Mouse (Mus musculus) lung, postnatal 0 days (tissue): ENCODE measurements around the gene Kif5c. TPM values are rescaled to one million over a fixed set of nuclear protein-coding genes. Genes with fewer than 3 reads are reported as not detected.

Experiments
- ATAC-seq: fragments of 200-750 bp; cut with Nextera tagmentation; 2 replicates; pipeline ENCODE4 v1.8.0; 2017; ENCODE audit warnings: moderate library complexity
- DNase-seq: peaks from one replicate; pipeline ENCODE4 v3.0.0-alpha.2; 2016; ENCODE audit warnings: low spot score
- H3K27ac ChIP-seq: fragments of 300-500 bp; sonication (generic); 2 replicates; pipeline ENCODE4 v1.5.1; 2014; ENCODE audit warnings: antibody characterized with exemption, mild to moderate bottlenecking, low read length, mixed read lengths
- H3K27me3 ChIP-seq: fragments of 300-500 bp; sonication (generic); replicated peaks from 2 replicates; pipeline ENCODE4 v1.6.1; 2014; ENCODE audit warnings: low read length, mixed read lengths; ENCODE audit not compliant: insufficient read depth
- H3K36me3 ChIP-seq: fragments of 300-500 bp; sonication (generic); 2 replicates; pipeline ENCODE4 v1.6.1; 2014; ENCODE audit warnings: low read length, mixed read lengths; ENCODE audit not compliant: insufficient read depth
- H3K4me1 ChIP-seq: fragments of 300-500 bp; sonication (generic); 2 replicates; pipeline ENCODE4 v1.6.1; 2014; ENCODE audit warnings: antibody characterized with exemption, low read depth, low read length, mixed read lengths; ENCODE audit not compliant: insufficient read depth
- H3K4me2 ChIP-seq: fragments of 300-500 bp; sonication (generic); replicated peaks from 2 replicates; pipeline ENCODE4 v1.6.1; 2014; ENCODE audit warnings: low read depth, mild to moderate bottlenecking, low read length, moderate library complexity, mixed read lengths
- H3K4me3 ChIP-seq: fragments of 300-500 bp; sonication (generic); 2 replicates; pipeline ENCODE4 v1.5.1; 2014; ENCODE audit warnings: low read depth, low read length
- H3K9ac ChIP-seq: fragments of 300-500 bp; sonication (generic); replicated peaks from 2 replicates; pipeline ENCODE4 v1.6.1; 2014; ENCODE audit warnings: low read depth, mild to moderate bottlenecking
- H3K9me3 ChIP-seq: fragments of 300-500 bp; sonication (generic); 2 replicates; pipeline ENCODE4 v1.6.1; 2016; ENCODE audit warnings: low read length, mixed read lengths
- CTCF ChIP-seq: IDR thresholded peaks from 2 replicates; pipeline ENCODE4 v1.5.1; 2016; ENCODE audit warnings: antibody characterized with exemption, mild to moderate bottlenecking
- EP300 ChIP-seq: IDR thresholded peaks from 2 replicates; pipeline ENCODE4 v1.6.1; 2016; ENCODE audit warnings: antibody characterized with exemption, mild to moderate bottlenecking, control low read depth
- WGBS: fragments of 180-500 bp; shearing (Covaris S2); extraction: QIAGEN DNeasy Blood & Tissue Kit; methylation state at CpG from one replicate; pipeline ENCODE4 v1.1.7; 2014; 5-methylcytosine and 5-hydroxymethylcytosine counted together
- polyA plus RNA-seq: library from polyadenylated mRNA; unstranded; fragments of >200 nt; fragmentation: Nextera tagmentation; extraction: Ambion mirVana; gene quantifications from 2 replicates; pipeline ENCODE4 v1.2.1, GENCODE M21; 2015

Kif5c gene
- polyA plus RNA-seq, 1 experiment from 2014 or later, result 0.17 TPM

DNA sequence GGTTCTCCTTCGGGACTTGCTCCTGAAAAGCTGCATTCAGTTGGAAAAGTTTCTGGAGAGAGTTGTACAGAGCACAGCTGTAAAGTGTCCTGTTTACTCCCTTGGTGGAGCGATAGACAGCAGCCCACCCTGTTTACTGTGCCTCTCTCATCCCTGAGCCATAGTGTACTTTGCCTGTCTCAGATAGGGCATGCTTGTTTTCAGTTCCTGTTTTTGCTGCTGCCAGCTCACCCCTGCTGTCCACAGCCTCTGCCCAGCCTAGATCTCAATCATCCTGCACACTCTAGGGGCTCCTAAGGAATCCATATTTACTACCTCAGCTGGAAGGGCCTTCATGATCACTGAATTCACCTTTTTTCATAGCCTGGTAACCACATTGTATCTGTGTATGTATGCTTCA, 65.7 kb downstream of the Kif5c start:
- H3K27me3 ChIP-seq, result no peaks in the 10 kb centered on the region
- DNase-seq (no peak), ATAC-seq (no peak)
- H3K9ac ChIP-seq, result no peak overlapping the region
- no peak overlapping the region for H3K4me3 ChIP-seq
- no peaks in the 10 kb centered on the region for H3K36me3 ChIP-seq
- H3K9me3 ChIP-seq, result no peaks in the 10 kb centered on the region
- WGBS, result 83% methylated on average over 2 of the region's 2 CpGs
- TF ChIP-seq EP300 (no peak), CTCF (no peak)
- H3K27ac ChIP-seq, result no peak overlapping the region
- H3K4me2 ChIP-seq, result no peak overlapping the region
- no peaks in the 10 kb centered on the region for H3K4me1 ChIP-seq

GRCm38 (mm10) chr2:49690421-49690826, 71.3 kb downstream of the Kif5c start:
- H3K9me3 ChIP-seq, result no peaks in the 10 kb centered on the region
- no peak overlapping the region for H3K27ac ChIP-seq
- H3K36me3 ChIP-seq, result no peaks in the 10 kb centered on the region
- no peak for TF ChIP-seq CTCF
- DNase-seq (no peak), ATAC-seq (no peak)
- H3K4me3 ChIP-seq, result no peak overlapping the region
- H3K4me1 ChIP-seq, result no peaks in the 10 kb centered on the region
- 81% methylated on average over 9 of the region's 9 CpGs for WGBS
- H3K4me2 ChIP-seq, result no peak overlapping the region
- H3K9ac ChIP-seq, result no peak overlapping the region
- no peaks in the 10 kb centered on the region for H3K27me3 ChIP-seq

DNA sequence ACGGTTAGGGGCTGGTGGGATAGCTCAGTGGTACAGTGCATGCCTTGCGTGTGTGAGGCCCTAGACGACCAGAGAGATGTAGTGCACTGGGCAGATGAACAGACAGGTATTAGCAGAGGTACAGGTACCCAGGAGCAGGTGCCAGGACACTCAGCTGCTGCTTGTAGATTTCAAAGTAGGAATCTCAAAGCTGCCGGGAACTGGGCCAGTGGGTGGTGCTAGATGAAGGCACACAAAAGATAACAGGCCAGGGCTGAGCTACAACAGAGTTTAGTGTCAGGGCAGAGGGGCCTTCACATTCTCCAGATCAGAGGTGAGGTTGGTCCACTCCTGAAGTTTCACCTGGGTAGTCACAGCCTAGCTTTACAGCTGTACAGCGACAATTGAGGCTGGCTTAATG, 72.3 kb downstream of the Kif5c start:
- H3K4me3 ChIP-seq, result no peak overlapping the region
- ATAC-seq (no peak), DNase-seq (no peak)
- TF ChIP-seq EP300 (no peak), CTCF (no peak)
- no peaks in the 10 kb centered on the region for H3K27me3 ChIP-seq
- H3K27ac ChIP-seq, result no peak overlapping the region
- H3K9ac ChIP-seq, result no peak overlapping the region
- no peaks in the 10 kb centered on the region for H3K36me3 ChIP-seq
- H3K9me3 ChIP-seq, result no peaks in the 10 kb centered on the region
- 72% methylated on average over 5 of the region's 5 CpGs for WGBS
- H3K4me1 ChIP-seq, result no peaks in the 10 kb centered on the region
- H3K4me2 ChIP-seq, result no peak overlapping the region

- 55% methylated on average over 10 of the region's 10 CpGs for WGBS
- H3K27ac ChIP-seq, result no peak overlapping the region
- no peaks in the 10 kb centered on the region for H3K9me3 ChIP-seq
- H3K27me3 ChIP-seq, result no peaks in the 10 kb centered on the region
- no peak for ATAC-seq
- DNase-seq, result no peak
- H3K4me2 ChIP-seq, result no peak overlapping the region
- H3K4me3 ChIP-seq, result no peak overlapping the region
- TF ChIP-seq CTCF (no peak), EP300 (no peak)
- H3K4me1 ChIP-seq, result no peaks in the 10 kb centered on the region
- H3K9ac ChIP-seq, result no peak overlapping the region
- no peaks in the 10 kb centered on the region for H3K36me3 ChIP-seq
Observed at GRCm38 (mm10) chr2:49694727-49695126, 75.6 kb downstream of the Kif5c start.

GRCm38 (mm10) chr2:49695461-49695860, 76.4 kb downstream of the Kif5c start:
- 83% methylated on average over 3 of the region's 3 CpGs for WGBS
- no peak for DNase-seq
- no peak for ATAC-seq

GRCm38 (mm10) chr2:49698851-49699250, 79.8 kb downstream of the Kif5c start:
- no peaks in the 10 kb centered on the region for H3K4me1 ChIP-seq
- 92% methylated on average over 5 of the region's 5 CpGs for WGBS
- DNase-seq (no peak), ATAC-seq (no peak)
- H3K36me3 ChIP-seq, result no peaks in the 10 kb centered on the region
- no peaks in the 10 kb centered on the region for H3K27me3 ChIP-seq
- TF ChIP-seq CTCF (no peak), EP300 (no peak)
- H3K9me3 ChIP-seq, result no peaks in the 10 kb centered on the region
- H3K4me3 ChIP-seq, result no peak overlapping the region
- H3K4me2 ChIP-seq, result no peak overlapping the region
- no peak overlapping the region for H3K27ac ChIP-seq
- no peak overlapping the region for H3K9ac ChIP-seq

More at GRCm38 (mm10) chr2:49695461-49695860, 76.4 kb downstream of the Kif5c start:
- H3K9ac ChIP-seq, result no peak overlapping the region
- H3K4me1 ChIP-seq, result no peaks in the 10 kb centered on the region
- TF ChIP-seq CTCF, result no peak
- TF ChIP-seq EP300, result no peak
- H3K4me3 ChIP-seq, result no peak overlapping the region
- H3K27me3 ChIP-seq, result no peaks in the 10 kb centered on the region
- H3K9me3 ChIP-seq, result no peaks in the 10 kb centered on the region
- H3K27ac ChIP-seq, result no peak overlapping the region
- H3K4me2 ChIP-seq, result no peak overlapping the region
- H3K36me3 ChIP-seq, result no peaks in the 10 kb centered on the region
